Mouse (Mus musculus): ENCODE results near the gene Gm9837.

Gene Gm9837

GRCm38 (mm10) chr11:53486822-53487594, 16.7 kb upstream of the Gm9837 start:
- DNase-seq (ENCODE audit: low spot score) = no peak

DNA sequence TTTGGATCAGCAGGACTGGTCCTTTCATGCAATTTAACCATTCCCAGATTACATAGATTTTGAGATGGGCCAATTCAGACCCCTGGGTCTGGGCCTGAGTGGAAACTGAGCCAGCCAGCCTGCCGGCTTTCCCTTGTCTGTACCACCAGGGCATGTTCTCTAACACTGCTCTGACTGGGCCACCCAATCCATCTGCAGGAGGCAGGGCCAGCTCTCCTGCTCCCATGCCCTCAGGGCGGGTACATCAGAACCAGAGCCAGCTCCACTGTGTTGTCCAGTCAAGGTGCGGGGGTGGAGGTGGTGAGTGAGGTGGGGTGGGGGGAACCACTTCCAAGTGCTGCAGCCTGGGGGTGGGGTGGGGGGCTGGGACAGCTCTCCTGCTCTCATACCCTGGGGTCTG, 16.1 kb upstream of the Gm9837 start:
- no peak for DNase-seq (ENCODE audit: low spot score)

DNA sequence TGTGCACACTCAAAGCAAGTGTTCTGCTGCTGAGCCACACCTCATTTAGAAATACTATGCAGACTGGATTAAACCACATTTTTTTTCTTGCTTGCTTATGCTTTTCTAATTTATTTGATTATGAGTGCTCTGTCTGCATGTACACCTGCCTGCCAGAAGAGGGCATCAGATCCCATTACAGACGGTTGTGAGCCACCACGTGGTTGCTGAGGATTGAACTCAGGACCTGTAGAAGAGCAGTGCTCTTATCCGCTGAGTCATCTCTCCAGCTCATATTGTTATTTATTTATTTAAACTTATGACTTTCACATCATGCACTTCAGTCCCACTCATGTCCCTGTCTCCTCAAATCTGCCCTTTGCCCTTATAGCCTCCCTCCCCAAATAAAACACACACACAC, 15.4 kb upstream of the Gm9837 start:
- no peak for DNase-seq (ENCODE audit: low spot score)

DNA sequence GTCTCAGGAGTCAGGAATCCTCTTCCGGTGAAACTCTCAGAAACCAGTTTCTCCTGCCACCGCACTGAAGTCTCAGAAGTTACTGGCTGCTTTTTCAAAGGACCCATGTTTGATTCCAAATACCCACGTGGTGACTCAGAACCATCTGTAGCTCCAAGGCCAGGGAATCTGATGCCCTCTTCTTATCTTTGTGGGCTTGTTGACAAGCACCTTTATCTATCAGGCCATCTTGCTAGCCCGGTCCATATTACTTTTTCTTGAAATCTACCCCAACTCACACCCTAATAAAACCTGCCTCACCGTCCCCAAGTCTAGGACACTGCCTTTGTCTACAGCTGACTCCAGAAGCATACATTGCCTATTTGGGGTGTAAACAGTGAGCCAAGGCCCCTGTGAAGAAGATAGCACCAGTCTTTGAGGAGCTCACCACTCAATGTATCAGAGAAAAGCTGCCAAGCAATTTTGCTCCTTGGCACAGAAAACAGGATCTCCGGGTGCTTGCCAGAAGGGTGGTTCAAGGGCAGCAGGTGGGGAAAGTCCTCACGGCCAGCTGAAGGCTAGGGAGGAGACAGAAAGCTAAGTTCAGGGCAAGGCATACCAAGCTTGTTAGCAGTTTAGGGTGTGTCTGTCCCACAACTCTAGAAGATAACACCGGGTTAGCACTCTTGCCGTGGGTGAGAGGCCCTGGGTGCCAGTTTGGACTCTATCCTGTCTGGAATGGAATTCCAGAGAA, 13.0 kb upstream of the Gm9837 start:
- no peak for DNase-seq (ENCODE audit: low spot score)

- no peak for DNase-seq (ENCODE audit: low spot score)
These were observed 10.9 kb upstream of the Gm9837 start for GRCm38 (mm10) chr11:53481088-53481730.

DNA sequence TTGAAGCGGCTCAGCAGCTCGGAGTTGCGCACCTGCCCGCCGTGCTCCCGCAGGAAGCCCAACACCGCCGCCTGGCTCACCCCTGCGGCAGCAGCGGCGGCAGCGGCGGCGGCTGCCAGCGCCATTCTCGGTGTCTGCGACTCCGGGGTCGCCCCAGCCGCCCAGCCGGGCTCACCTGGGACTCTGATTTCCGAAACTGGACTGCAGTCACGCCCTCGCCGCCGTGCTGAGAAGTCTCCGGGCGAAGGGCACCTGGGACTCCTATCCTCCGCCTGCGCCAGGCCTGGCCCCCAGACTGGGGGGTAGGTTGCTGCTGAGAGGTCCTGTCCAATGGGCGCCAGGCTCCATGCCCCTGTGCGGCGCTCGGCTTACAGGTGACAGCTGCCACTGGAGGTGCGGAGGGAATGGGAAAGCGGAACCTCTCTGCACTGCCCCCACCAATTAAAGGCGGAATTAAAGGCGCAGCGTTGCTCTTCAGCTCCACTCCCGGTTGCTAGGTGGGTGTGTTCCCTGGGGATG, 9.6 kb upstream of the Gm9837 start, which contains the start of the genes Gm9945 and Sowaha:
Gene Gm9945, plus strand, starts transcription at position 384 of the 519 bp plus-strand sequence.
Gene Sowaha, minus strand, starts transcription at position 492 of the 519 bp plus-strand sequence.
- no peak for DNase-seq (ENCODE audit: low spot score)

- DNase-seq (ENCODE audit: low spot score) = no peak
These were observed 9.0 kb upstream of the Gm9837 start for GRCm38 (mm10) chr11:53479171-53479782.

- DNase-seq (ENCODE audit: low spot score) = no peak
These were observed 8.3 kb upstream of the Gm9837 start for GRCm38 (mm10) chr11:53478383-53479170.

GRCm38 (mm10) chr11:53477833-53478232, 7.6 kb upstream of the Gm9837 start:
- DNase-seq (ENCODE audit: low spot score) = peak; percentile 53

GRCm38 (mm10) chr11:53475620-53476019, 5.3 kb upstream of the Gm9837 start:
- no peak for DNase-seq (ENCODE audit: low spot score)

GRCm38 (mm10) chr11:53472709-53473108, 2.4 kb upstream of the Gm9837 start:
- DNase-seq (ENCODE audit: low spot score) = no peak

- DNase-seq (ENCODE audit: low spot score) = no peak
These were observed 848 bp downstream of the Gm9837 start for GRCm38 (mm10) chr11:53469294-53469967.

DNA sequence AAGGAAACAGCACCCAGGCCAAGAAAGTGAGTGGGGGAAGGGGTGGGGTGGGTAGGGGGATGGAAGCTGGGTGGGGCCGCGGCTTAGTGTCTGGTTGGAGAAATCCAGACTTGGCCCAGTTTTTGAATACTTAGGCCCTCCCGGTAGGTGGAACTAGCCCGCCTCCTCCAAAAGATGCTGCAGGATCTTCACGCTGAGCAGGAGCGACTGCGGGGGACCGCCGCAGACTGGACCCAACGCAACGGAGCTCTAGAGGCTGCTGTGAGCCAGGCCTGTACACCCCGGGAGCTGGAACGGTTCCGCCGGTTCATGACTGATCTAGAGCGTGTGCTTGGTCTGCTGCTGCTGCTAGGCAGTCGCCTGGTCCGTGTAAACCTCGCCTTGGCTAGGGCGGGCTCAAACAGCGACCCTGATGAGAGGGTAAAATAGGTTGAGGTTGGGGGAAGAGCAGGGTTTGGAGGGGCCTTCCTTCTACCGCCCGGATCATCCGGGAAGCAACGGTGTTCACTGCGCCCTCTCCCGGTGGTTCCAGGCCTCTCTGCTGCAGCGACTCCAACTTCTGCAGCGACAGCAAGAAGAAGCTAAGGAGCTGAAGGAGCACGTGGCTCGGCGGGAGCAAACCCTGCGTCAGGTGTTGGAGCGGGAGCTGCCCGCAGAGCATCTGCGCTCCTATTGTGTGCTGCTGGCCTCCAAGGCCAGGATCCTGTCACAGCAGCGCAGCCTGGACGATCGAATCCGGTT, 3.9 kb downstream of the Gm9837 start:
- peak; percentile 90 for DNase-seq (ENCODE audit: low spot score)

DNA sequence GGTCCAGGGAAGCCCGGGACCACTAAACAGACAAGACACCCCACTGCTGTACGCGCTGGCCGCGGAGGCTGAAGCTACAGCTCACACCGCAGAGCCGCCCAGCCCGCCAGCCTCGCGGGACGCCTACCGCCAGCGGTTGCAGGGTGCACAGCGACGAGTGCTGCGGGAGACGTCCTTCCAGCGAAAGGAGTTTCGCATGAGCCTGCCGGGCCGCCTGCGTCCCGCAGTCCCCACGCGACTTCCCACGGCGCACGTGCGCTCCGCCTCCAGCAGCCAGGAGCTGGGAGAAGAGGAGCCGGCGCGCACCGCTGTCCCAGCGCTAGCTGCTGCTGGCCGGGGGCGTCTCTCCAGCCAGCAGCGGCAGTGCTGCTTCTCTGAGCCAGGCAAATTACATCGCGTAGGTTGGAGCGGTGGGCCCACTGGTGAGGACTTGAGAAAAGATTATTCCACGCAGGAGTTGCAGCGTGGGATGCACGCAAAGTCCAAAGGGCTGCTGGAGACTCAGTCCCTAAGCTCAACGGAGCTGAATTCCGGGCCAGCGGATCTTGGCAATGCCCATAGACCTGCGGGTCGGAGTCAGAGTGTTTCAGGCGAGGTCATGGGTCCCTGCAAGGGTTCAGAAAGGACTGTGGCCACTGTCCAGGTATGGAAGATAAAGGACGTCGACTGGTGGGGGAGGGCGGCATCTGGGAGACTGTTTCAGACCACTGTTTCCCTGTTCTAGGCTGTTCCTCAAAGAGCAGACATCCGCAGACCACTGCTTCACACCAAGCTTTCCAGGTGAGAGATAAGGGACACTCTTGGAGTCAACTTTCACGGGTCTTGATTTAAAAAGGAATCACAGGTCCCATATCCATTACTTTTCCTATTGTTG, 6.5 kb downstream of the Gm9837 start:
- peak; percentile 52 for DNase-seq (ENCODE audit: low spot score)

DNA sequence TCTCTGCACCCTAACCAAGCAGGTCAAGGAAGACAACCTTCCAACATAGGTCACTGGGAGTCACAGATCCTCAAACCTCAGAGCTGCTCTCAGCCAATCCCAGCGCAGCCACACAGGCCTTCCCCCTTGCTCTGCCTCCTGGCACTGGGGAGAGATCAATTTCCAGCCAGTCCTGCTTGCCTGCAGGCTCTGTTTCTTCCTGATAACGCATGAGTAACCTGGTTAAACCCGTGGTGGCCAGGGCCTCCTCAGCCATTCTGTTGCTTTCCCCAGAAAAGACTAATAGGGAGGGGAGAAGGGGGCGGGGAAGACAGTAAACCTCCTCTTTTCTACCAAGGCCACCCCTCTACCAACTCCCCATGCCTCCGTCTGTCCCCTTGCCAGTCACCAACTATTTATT, 8.6 kb downstream of the Gm9837 start:
- no peak for DNase-seq (ENCODE audit: low spot score)

DNA sequence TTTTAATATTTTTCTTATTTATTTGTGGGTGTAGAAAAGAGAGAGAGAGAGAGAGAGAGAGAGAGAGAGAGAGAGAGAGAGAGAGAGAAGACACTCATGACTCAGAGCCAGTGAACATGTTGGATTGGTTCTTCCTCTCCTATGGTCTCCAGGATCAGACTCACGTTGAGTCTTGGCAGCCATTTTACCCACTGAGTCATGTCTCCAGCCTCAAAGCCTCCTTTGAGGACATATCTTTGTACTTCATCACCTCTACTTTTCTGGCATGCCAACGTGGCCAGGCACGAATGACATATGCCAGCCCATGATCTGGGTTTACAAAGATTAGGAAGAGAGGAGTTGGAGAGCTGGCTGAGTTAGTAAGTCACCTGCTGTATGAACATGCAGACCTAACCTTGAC, 10.1 kb downstream of the Gm9837 start:
- no peak for DNase-seq (ENCODE audit: low spot score)

GRCm38 (mm10) chr11:53458996-53459395, 11.3 kb downstream of the Gm9837 start:
- no peak for DNase-seq (ENCODE audit: low spot score)

GRCm38 (mm10) chr11:53457372-53457954, 12.8 kb downstream of the Gm9837 start:
- DNase-seq (ENCODE audit: low spot score) = peak; percentile 55
